Mouse (Mus musculus): ENCODE results near the gene Mtfr1l. TPM values are rescaled to one million over a fixed set of nuclear protein-coding genes. Genes with fewer than 3 reads are reported as not detected.

Mtfr1l gene
- total and polyA plus RNA-seq, 3 experiments: 52.0 to 88.3 TPM; not detected in 1

GRCm38 (mm10) chr4:134548169-134548938, 13.2 kb upstream of the Mtfr1l start:
- DNase-seq (ENCODE audit: low read depth, low spot score): no peak
- no peaks in the 10 kb centered on the region for H3K9me3 ChIP-seq (replicated peaks; ENCODE audit: insufficient read depth, low read length)
- H3K27me3 ChIP-seq (ENCODE audit: control insufficient read depth in 1 of 2, insufficient read depth in 2 of 2, low read length in 2 of 2): no peaks in the 10 kb centered on the region
- no peak overlapping the region for H3K27ac ChIP-seq (ENCODE audit: control insufficient read depth, low read depth, low read length)
- no peak overlapping the region for H3K9ac ChIP-seq (ENCODE audit: control insufficient read depth, low read depth, low read length, poor library complexity, severe bottlenecking)
- peaks cover 0 to 17% of the 10 kb centered on the region in 2 experiments; a peak in 1 of 4 replicates for H3K4me1 ChIP-seq (ENCODE audit: control insufficient read depth in 1 of 2, insufficient read depth in 2 of 2, low read length in 2 of 2)
- H3K36me3 ChIP-seq (ENCODE audit: control insufficient read depth in 1 of 2, insufficient read depth in 2 of 2, low read length in 2 of 2): peaks cover 0 to 3% of the 10 kb centered on the region in 2 experiments; a peak in 1 of 4 replicates
- no peak overlapping the region for H3K4me3 ChIP-seq (ENCODE audit: control insufficient read depth in 1 of 2, insufficient read depth in 1 of 2, low read depth in 2 of 2, low read length in 2 of 2)
- TF ChIP-seq E2F4 (IDR thresholded peaks at IDR 0.05; ENCODE audit: borderline replicate concordance, low read depth, low read length) (no peak), JUND (IDR thresholded peaks at IDR 0.05; ENCODE audit: low read depth, low read length) (no peak), MYB (IDR thresholded peaks at IDR 0.05; ENCODE audit: low read depth, low read length) (no peak), EP300 (IDR thresholded peaks at IDR 0.05; ENCODE audit: low read depth in 1 of 2, low read length in 2 of 2) (no peak), TAL1 (IDR thresholded peaks at IDR 0.05; ENCODE audit: low read length) (no peak), TBP (IDR thresholded peaks at IDR 0.05; ENCODE audit: low read depth, low read length) (no peak), MAX (IDR thresholded peaks at IDR 0.05; ENCODE audit: low read length) (no peak), KAT2A (conservative IDR thresholded peaks at IDR 0.05; ENCODE audit: low read depth, low read length) (no peak), HCFC1 (IDR thresholded peaks at IDR 0.05; ENCODE audit: low read depth, low read length) (no peak)
- H3K79me2 ChIP-seq (ENCODE audit: control insufficient read depth, insufficient read depth, low read length, poor library complexity): 0 out of 2 replicates have a peak, but pooled peaks cover 1% of the 10 kb centered on the region

- no peak overlapping the region for H3K4me3 ChIP-seq (ENCODE audit: control insufficient read depth in 1 of 2, insufficient read depth in 1 of 2, low read depth in 2 of 2, low read length in 2 of 2)
- DNase-seq (ENCODE audit: low read depth, low spot score): no peak
- H3K36me3 ChIP-seq (ENCODE audit: control insufficient read depth in 1 of 2, insufficient read depth in 2 of 2, low read length in 2 of 2): no peaks in the 10 kb centered on the region
- TF ChIP-seq MYB (IDR thresholded peaks at IDR 0.05; ENCODE audit: low read depth, low read length): no peak
- no peak for TF ChIP-seq CHD2 (IDR thresholded peaks at IDR 0.05; ENCODE audit: low read length)
- no peak for TF ChIP-seq NRF1 (IDR thresholded peaks at IDR 0.05; ENCODE audit: insufficient read depth, low read depth, low read length, poor library complexity, severe bottlenecking)
- no peak for TF ChIP-seq ZKSCAN1 (IDR thresholded peaks at IDR 0.05; ENCODE audit: low read depth, low read length)
- TF ChIP-seq SIN3A (IDR thresholded peaks at IDR 0.05; ENCODE audit: low read length): no peak
- no peak for TF ChIP-seq NELFE (IDR thresholded peaks at IDR 0.05; ENCODE audit: low read depth, low read length)
- TF ChIP-seq KAT2A (conservative IDR thresholded peaks at IDR 0.05; ENCODE audit: low read depth, low read length): no peak
- no peak for TF ChIP-seq MAFK (IDR thresholded peaks at IDR 0.05; ENCODE audit: borderline replicate concordance, low read depth, low read length)
- TF ChIP-seq MYC (IDR thresholded peaks at IDR 0.05; ENCODE audit: low read depth, low read length): no peak
- TF ChIP-seq TCF12 (IDR thresholded peaks at IDR 0.05; ENCODE audit: low read depth, low read length): no peak
- TF ChIP-seq ZC3H11A (IDR thresholded peaks at IDR 0.05; ENCODE audit: low read depth, low read length): no peak
- no peak for TF ChIP-seq ELF1 (IDR thresholded peaks at IDR 0.05; ENCODE audit: low read depth, low read length)
- no peak for TF ChIP-seq POLR2A (IDR thresholded peaks at IDR 0.05; ENCODE audit: control insufficient read depth in 1 of 2, insufficient read depth in 1 of 2, low read depth in 1 of 2, low read length in 2 of 2, poor library complexity in 1 of 2)
- no peak for TF ChIP-seq ZMIZ1 (IDR thresholded peaks at IDR 0.05; ENCODE audit: low read depth, low read length)
- TF ChIP-seq GATA1 (IDR thresholded peaks at IDR 0.05; ENCODE audit: low read depth, low read length): no peak
- TF ChIP-seq MEF2A (IDR thresholded peaks at IDR 0.05; ENCODE audit: extremely low read depth, insufficient replicate concordance, low read depth, low read length, poor library complexity, severe bottlenecking): no peak
- no peak overlapping the region for H3K27ac ChIP-seq (ENCODE audit: control insufficient read depth, low read depth, low read length)
- 0 out of 2 replicates have a peak, but pooled peaks cover 1% of the 10 kb centered on the region for H3K79me2 ChIP-seq (ENCODE audit: control insufficient read depth, insufficient read depth, low read length, poor library complexity)
- H3K27me3 ChIP-seq (ENCODE audit: control insufficient read depth in 1 of 2, insufficient read depth in 2 of 2, low read length in 2 of 2): no peaks in the 10 kb centered on the region
- H3K9me3 ChIP-seq (replicated peaks; ENCODE audit: insufficient read depth, low read length): no peaks in the 10 kb centered on the region
- H3K9ac ChIP-seq (ENCODE audit: control insufficient read depth, low read depth, low read length, poor library complexity, severe bottlenecking): no peak overlapping the region
- peaks cover 0 to 12% of the 10 kb centered on the region in 2 experiments; a peak in 1 of 4 replicates for H3K4me1 ChIP-seq (ENCODE audit: control insufficient read depth in 1 of 2, insufficient read depth in 2 of 2, low read length in 2 of 2)
Observed at GRCm38 (mm10) chr4:134546814-134547705, 11.9 kb upstream of the Mtfr1l start.

All from MEL (cell line).